Mouse (Mus musculus) natural killer cell, adult 2 months (primary cell): ENCODE measurements around the gene Lgi1.

Source experiments
- DNase-seq, 2 experiments: peaks; one replicate each; pipeline ENCODE4 v3.0.0; 2022; ENCODE audit warnings: low spot score in 2 of 2

Lgi1 gene

GRCm38 (mm10) chr19:38327002-38327401 is 62.7 kb downstream of the Lgi1 start:
- DNase-seq = no peak

DNA sequence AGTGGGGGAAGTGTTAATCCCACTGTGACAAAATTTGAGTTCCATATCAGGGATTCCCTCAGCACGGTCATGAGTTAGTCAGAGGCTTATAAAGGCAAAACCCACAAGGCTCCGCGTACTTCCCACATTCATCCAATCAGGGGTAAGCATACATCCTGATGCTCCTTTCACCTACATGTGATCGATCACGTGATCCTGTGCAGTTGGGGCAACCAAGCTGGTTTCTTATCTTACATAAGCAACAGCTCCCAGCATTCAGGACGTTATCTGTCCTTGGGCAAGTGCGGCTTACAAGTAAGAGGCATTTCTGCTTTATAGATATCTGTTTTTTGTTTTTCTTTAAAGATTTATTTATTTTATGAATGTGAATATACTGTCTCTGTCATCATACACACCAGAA is 63.7 kb downstream of the Lgi1 start:
- DNase-seq = no peak

GRCm38 (mm10) chr19:38329257-38329656 is 64.9 kb downstream of the Lgi1 start:
- DNase-seq = no peak

DNA sequence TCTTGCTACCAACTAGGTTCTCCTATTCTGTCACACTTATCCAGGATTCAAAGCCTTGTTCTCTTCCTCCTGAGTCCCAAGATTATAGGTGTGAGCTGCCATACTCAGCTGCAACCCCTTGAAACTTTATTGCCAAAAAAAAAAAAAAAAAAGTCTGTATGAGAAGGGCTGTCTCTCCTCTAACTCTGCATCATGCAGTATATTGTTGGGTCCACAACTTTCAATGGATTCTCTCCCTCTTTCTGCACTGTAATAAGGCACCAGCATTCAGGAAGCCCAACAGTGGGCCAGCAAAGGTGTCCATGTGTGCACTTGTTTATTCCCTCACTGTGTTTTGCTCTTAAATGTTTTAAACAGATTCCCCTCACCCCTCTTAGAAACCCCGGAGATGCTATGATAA is 66.7 kb downstream of the Lgi1 start:
- DNase-seq = no peak

DNA sequence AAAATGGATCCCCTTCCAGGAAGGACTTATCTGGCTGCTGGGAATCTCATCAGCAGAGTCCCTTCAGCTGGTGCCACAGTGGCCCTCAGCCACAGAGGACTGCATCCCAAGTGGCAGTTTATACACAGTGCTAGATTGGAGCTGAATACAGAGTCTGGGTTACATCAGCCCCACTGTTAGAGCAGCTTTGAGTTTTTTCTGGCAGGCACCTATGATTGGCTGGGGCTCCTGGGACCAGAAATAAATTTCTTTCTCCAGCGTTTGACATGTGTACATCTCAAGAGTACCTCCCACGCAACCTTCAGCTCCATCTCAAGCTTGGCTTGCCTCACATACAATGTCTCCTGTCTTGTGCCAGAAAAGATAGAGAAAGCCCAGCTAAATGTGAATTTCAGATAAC is 67.9 kb downstream of the Lgi1 start:
- DNase-seq = no peak

DNA sequence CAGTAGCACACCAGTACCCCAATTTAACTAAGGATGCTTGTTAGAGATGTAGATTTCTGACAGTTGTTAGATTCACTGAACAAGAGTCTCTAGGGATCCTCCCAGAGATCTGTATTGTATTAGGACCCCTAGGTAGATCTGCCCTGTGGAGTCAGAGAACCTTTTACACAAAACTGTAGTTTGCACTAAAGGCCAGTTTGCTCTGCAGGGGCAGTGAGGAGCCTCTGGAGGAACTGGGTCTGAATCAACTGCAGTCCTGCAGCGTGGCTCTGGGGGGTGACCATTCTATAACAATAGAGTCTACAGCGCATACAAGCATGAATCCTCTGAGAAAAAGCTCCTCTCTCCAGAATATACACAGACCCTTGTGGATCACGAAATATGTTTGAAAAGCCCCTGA is 68.5 kb downstream of the Lgi1 start:
- DNase-seq = no peak

DNA sequence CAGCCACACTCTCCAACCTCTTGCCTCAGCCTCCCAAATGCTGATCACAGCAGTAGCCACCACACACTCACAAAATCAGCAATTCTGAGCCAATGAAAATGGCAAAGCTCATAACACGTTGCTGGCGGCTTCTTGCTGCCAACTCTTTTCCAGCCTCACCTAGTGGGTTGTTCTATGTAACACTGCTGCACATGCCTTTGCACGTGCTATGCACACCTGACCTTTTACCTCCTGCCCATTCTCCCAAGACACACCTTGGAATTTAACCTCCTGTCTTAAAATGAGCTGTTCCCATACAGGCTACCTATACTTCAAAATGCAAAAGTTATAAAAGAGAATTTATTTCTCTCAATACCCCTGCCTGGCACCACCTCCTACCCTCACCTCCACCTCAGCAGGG is 72.2 kb downstream of the Lgi1 start:
- DNase-seq = no peak

DNA sequence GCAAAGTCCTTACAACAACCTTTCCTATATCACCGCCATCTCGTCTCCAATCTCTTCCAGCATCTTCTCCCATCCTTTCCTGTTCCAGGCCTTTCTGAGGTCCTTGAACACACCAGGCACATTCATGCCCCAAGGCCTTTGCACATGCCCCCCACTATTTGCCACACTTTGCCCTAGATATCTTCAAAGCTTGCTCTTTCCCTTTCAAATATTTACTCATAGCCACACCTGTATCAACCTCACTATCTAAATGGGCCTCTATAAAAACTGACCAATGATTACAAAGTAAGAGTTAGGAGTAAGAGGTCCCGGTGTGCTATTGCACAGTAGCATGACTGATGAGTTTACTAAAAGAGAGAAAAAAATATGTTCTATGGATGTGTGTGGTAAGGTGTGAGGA is 73.0 kb downstream of the Lgi1 start:
- no peak for DNase-seq

DNA sequence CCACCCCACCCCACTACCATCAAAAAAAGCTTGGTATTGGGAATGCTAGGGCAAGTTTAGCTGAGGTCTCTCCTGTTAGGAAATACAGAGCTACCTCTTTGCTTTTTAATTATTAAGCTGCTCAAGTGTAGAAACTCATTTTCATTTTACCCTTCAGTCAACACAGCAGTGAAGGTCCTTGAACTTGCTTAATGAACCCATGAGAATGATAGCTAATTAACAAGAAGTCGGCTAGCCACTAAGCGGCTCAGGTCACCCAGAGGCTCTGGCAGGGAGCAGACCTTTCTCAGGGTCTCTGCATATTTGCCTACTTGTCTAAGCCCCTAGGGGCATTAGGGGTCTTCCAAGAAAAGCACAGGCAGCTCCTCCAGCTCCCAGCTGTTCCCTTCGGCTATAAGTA is 75.4 kb downstream of the Lgi1 start:
- no peak for DNase-seq

DNA sequence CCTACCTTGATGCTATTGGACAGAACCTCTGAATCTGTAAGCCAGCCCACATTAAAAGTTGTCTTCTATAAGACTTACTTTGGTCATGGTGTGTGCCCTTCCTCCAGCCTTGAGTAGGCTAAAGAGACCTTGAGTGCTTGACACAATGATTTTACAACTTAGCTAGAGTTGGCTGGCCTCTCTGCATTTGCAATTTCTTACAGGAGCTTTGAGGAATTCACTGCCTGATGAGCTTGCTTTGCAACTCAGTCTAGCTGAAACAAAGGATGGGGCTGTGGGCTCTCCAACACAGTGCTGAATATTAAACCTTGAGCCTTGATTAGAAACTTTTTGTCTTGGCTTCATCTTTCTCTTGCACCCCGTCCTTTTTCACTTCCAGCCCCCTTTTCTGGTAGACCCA is 78.9 kb downstream of the Lgi1 start:
- DNase-seq = no peak

GRCm38 (mm10) chr19:38348271-38349012 is 84.1 kb downstream of the Lgi1 start:
- DNase-seq = no peak

GRCm38 (mm10) chr19:38349013-38349341 is 84.6 kb downstream of the Lgi1 start:
- no peak for DNase-seq

- no peak for DNase-seq
These were observed 86.9 kb downstream of the Lgi1 start for GRCm38 (mm10) chr19:38351202-38351601.

- no peak for DNase-seq
These were observed 87.4 kb downstream of the Lgi1 start for GRCm38 (mm10) chr19:38351728-38352127.

- peak in 1 of 2 experiments; percentile 19 for DNase-seq
These were observed 88.3 kb downstream of the Lgi1 start for GRCm38 (mm10) chr19:38352495-38353130.

DNA sequence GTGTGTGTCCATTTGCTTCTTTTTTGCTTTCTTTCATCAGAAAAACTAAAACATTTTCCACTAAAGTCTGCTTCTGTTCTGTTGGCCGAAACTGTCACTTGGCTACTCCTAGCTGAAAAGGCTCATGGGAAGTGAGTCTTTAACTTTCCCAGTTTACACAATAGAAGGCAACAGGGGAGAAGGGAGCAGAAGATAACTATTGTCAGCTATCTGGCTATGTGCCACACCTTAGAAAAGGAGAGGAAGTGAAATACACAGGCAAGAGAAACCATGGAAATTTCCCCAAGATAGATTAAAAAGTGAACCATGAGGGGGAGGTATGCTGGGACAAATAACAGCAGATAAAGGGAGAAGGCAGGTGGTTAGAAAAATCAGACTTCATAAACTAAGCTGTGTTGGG is 89.9 kb downstream of the Lgi1 start:
- no peak for DNase-seq

DNA sequence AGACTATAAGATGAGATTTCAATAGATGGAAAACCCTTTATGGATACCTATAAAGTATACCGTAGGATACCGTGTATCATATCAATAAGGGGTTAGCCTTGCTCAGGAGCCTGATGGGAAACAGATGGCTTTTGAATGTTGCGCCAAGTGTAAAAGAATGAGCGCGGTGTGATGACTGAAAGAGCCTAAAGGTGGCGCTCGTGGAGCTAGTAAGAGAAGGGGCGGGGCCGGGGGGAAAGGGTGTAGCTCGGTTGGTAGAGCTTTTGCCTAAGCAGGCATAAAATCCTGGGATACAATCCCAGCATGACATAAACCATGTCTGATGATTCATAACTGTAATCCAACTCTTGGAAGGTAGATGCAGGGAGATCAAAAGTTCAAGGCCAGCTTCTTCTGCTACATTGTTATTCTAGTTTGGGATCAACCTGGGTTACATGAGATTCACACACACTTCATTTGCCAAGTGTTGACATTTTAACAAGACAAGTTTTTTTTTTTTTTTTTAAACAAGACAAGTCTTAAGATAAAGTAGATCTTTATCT is 90.6 kb downstream of the Lgi1 start:
- no peak for DNase-seq

GRCm38 (mm10) chr19:38356211-38356828 is 92.0 kb downstream of the Lgi1 start:
- DNase-seq = no peak

- no peak for DNase-seq
These were observed 93.8 kb downstream of the Lgi1 start for GRCm38 (mm10) chr19:38357956-38358623.

- no peak for DNase-seq
These were observed 95.0 kb downstream of the Lgi1 start for GRCm38 (mm10) chr19:38359287-38359686.
